Mouse (Mus musculus) midbrain, postnatal 0 days (tissue): ENCODE measurements at regions not wholly inside any gene's neighbourhood (a gene's known extent, or its start where the extent isn't known, plus 50 kb on each side); places are given as distances from the start of the nearest gene placed in this dataset.
A peak's percentile ranks its signal among the peaks of the same experiment; 100 is the strongest.

Experiments used
- ATAC-seq: fragments of 200-750 bp; cut with Nextera tagmentation; 2 replicates; pipeline ENCODE4 v1.8.0; 2017; ENCODE audit warnings: moderate number of reproducible peaks, mild to moderate bottlenecking, moderate TSS enrichment, moderate library complexity; ENCODE audit not compliant: low FRiP score
- DNase-seq: peaks from one replicate; pipeline ENCODE4 v3.0.0-alpha.2; 2015; ENCODE audit warnings: low spot score
- H3K27ac ChIP-seq: fragments of 300-500 bp; sonication (generic); 2 replicates; pipeline ENCODE4 v1.5.1; 2014; ENCODE audit warnings: low read depth, mild to moderate bottlenecking, low read length, mixed read lengths
- H3K27me3 ChIP-seq: fragments of 300-500 bp; sonication (generic); 2 replicates; pipeline ENCODE4 v1.6.1; 2014; ENCODE audit warnings: low read length, control low read depth, mixed read lengths; ENCODE audit not compliant: insufficient read depth
- H3K36me3 ChIP-seq: fragments of 300-500 bp; sonication (generic); 2 replicates; pipeline ENCODE4 v1.6.1; 2014; ENCODE audit warnings: low read length, control low read depth, mixed read lengths; ENCODE audit not compliant: insufficient read depth
- H3K4me1 ChIP-seq: fragments of 300-500 bp; sonication (generic); 2 replicates; pipeline ENCODE4 v1.6.1; 2014; ENCODE audit warnings: mild to moderate bottlenecking, control low read depth, antibody characterized with exemption, low read length, mixed read lengths; ENCODE audit not compliant: insufficient read depth
- H3K4me2 ChIP-seq: fragments of 300-500 bp; sonication (generic); 2 replicates; pipeline ENCODE4 v1.6.1; 2014; ENCODE audit warnings: low read depth, mild to moderate bottlenecking, low read length, mixed read lengths; ENCODE audit not compliant: poor library complexity, severe bottlenecking
- H3K4me3 ChIP-seq: fragments of 300-500 bp; sonication (generic); 2 replicates; pipeline ENCODE4 v1.5.1; 2014; ENCODE audit warnings: low read depth, mild to moderate bottlenecking, low read length, moderate library complexity
- H3K9ac ChIP-seq: fragments of 300-500 bp; sonication (generic); replicated peaks from 2 replicates; pipeline ENCODE4 v1.6.1; 2014; ENCODE audit warnings: mild to moderate bottlenecking, low read length, moderate library complexity, mixed read lengths; ENCODE audit not compliant: poor library complexity, severe bottlenecking
- H3K9me3 ChIP-seq: fragments of 300-500 bp; sonication (generic); 2 replicates; pipeline ENCODE4 v1.6.1; 2016; ENCODE audit warnings: low read length, control low read depth
- CTCF ChIP-seq: IDR thresholded peaks from 2 replicates; pipeline ENCODE4 v1.5.1; 2016; ENCODE audit warnings: antibody characterized with exemption, mild to moderate bottlenecking
- WGBS: fragments of 180-500 bp; shearing (Covaris S2); extraction: QIAGEN DNeasy Blood & Tissue Kit; methylation state at CpG from one replicate; pipeline ENCODE4 v1.1.7; 2014; 5-methylcytosine and 5-hydroxymethylcytosine counted together

GRCm38 (mm10) chr9:111854976-111855375, 164.8 kb upstream of the Stac start:
- H3K36me3 ChIP-seq, result no peaks in the 10 kb centered on the region
- no peak overlapping the region for H3K27ac ChIP-seq
- no peak for TF ChIP-seq CTCF
- WGBS, result 72% methylated on average over 7 of the region's 7 CpGs
- no peak overlapping the region for H3K4me3 ChIP-seq
- H3K27me3 ChIP-seq, result no peaks in the 10 kb centered on the region
- no peaks in the 10 kb centered on the region for H3K9me3 ChIP-seq
- no peak overlapping the region for H3K9ac ChIP-seq
- peak; percentile 45 for DNase-seq
- H3K4me2 ChIP-seq, result no peak overlapping the region
- ATAC-seq, result no peak
- H3K4me1 ChIP-seq, result no peaks in the 10 kb centered on the region

- no peak overlapping the region for H3K27ac ChIP-seq
- no peak for TF ChIP-seq CTCF
Observed at GRCm38 (mm10) chr9:111846366-111846765, 156.2 kb upstream of the Stac start.

GRCm38 (mm10) chr9:111841151-111841550, 151.0 kb upstream of the Stac start:
- ATAC-seq (no peak), DNase-seq (no peak)
- Histone ChIP-seq H3K4me2 (no peak overlapping the region), H3K27me3 (no peaks in the 10 kb centered on the region), H3K27ac (no peak overlapping the region), H3K4me1 (peaks cover 7% of the 10 kb centered on the region; the same call in 1 of the 2 replicates), H3K9ac (no peak overlapping the region), H3K9me3 (no peaks in the 10 kb centered on the region), H3K36me3 (no peaks in the 10 kb centered on the region), H3K4me3 (no peak overlapping the region)
- TF ChIP-seq CTCF, result no peak
- WGBS, result 85% methylated on average over 6 of the region's 6 CpGs

More at GRCm38 (mm10) chr9:111846366-111846765, 156.2 kb upstream of the Stac start:
- Histone ChIP-seq H3K4me2 (no peak overlapping the region), H3K4me1 (no peaks in the 10 kb centered on the region), H3K9me3 (no peaks in the 10 kb centered on the region), H3K4me3 (no peak overlapping the region), H3K36me3 (no peaks in the 10 kb centered on the region), H3K9ac (no peak overlapping the region), H3K27me3 (no peaks in the 10 kb centered on the region)
- WGBS, result 95% methylated on average over 10 of the region's 10 CpGs
- ATAC-seq, result no peak
- DNase-seq, result no peak

GRCm38 (mm10) chr9:111838069-111838820, 148.1 kb upstream of the Stac start:
- H3K9ac ChIP-seq, result no peak overlapping the region
- H3K27me3 ChIP-seq, result no peaks in the 10 kb centered on the region
- 61% methylated on average over 7 of the region's 7 CpGs for WGBS
- no peak overlapping the region for H3K4me3 ChIP-seq
- no peaks in the 10 kb centered on the region for H3K36me3 ChIP-seq
- H3K9me3 ChIP-seq, result no peaks in the 10 kb centered on the region
- no peak overlapping the region for H3K4me2 ChIP-seq
- TF ChIP-seq CTCF, result no peak
- ATAC-seq, result no peak
- H3K27ac ChIP-seq, result peak overlapping the region; percentile 27
- peaks cover 7% of the 10 kb centered on the region; the same call in 1 of the 2 replicates for H3K4me1 ChIP-seq
- DNase-seq, result peak; percentile 47

- Histone ChIP-seq H3K9ac (no peak overlapping the region), H3K36me3 (no peaks in the 10 kb centered on the region), H3K4me2 (no peak overlapping the region), H3K27me3 (no peaks in the 10 kb centered on the region), H3K9me3 (no peaks in the 10 kb centered on the region), H3K4me3 (no peak overlapping the region), H3K27ac (no peak overlapping the region), H3K4me1 (no peaks in the 10 kb centered on the region)
- TF ChIP-seq CTCF, result no peak
- no peak for ATAC-seq
- WGBS, result 90% methylated on average over 1 of the region's 1 CpGs
- DNase-seq, result no peak
Observed at GRCm38 (mm10) chr9:111822094-111822493, 131.9 kb upstream of the Stac start.

GRCm38 (mm10) chr9:111817461-111817860, 127.3 kb upstream of the Stac start:
- H3K4me1 ChIP-seq, result no peaks in the 10 kb centered on the region
- ATAC-seq, result no peak
- H3K27ac ChIP-seq, result no peak overlapping the region
- H3K9ac ChIP-seq, result no peak overlapping the region
- H3K4me3 ChIP-seq, result no peak overlapping the region
- no peaks in the 10 kb centered on the region for H3K27me3 ChIP-seq
- H3K9me3 ChIP-seq, result no peaks in the 10 kb centered on the region
- peak; percentile 18; the same call in 1 of the 2 replicates for TF ChIP-seq CTCF
- WGBS, result 79% methylated on average over 4 of the region's 4 CpGs
- no peak overlapping the region for H3K4me2 ChIP-seq
- no peaks in the 10 kb centered on the region for H3K36me3 ChIP-seq
- no peak for DNase-seq
